Mouse (Mus musculus): Measurements from ENCODE around the gene Smyd1. TPM values are rescaled to one million over a fixed set of nuclear protein-coding genes. Genes with fewer than 3 reads are reported as not detected.

The Smyd1 gene
- total RNA-seq, 2 experiments from 2014 or later = 0.96 to 1.6 TPM

Small RNAs within 50 kb of the gene (microRNA-seq; reads per million reads assigned to microRNA genes)
- gene Mir8112 = 52.7 to 79.3 reads per million in 2 experiments

Other genes with a start within 250 kb of the Smyd1 start
- gene Thnsl2, start 177.8 kb downstream of the Smyd1 start, total RNA-seq (2021) = 1 to 10 TPM; 3.7 TPM
- gene Fabp1, start 122.4 kb downstream of the Smyd1 start, total RNA-seq (2021) = not detected
- 10 to 100 TPM; 15.3 to 17.9 TPM for gene Krcc1, start 50.6 kb downstream of the Smyd1 start, total RNA-seq (2021)
- gene Cd8b1, start 555 bp upstream of the Smyd1 start, total RNA-seq (2021) = not detected
- gene Cd8a, start 51.2 kb upstream of the Smyd1 start, total RNA-seq (2021) = not detected
- gene Rmnd5a, start 118.4 kb upstream of the Smyd1 start, total RNA-seq (2021) = 10 to 100 TPM; 90.8 to 96.3 TPM
- gene Rnf103, start 171.7 kb upstream of the Smyd1 start, total RNA-seq (2021) = 10 to 100 TPM; 46.0 to 48.3 TPM
- gene Chmp3, start 221.6 kb upstream of the Smyd1 start, total RNA-seq (2021) = 10 to 100 TPM; 83.6 to 97.4 TPM